Mouse (Mus musculus) spleen, adult 2 months (tissue): Measurements from ENCODE around the gene Sirt4.

Experiments used
- CTCF ChIP-seq: fragments of 200-500 bp; IDR thresholded peaks from 2 replicates; pipeline ENCODE4 v1.5.1; 2011; ENCODE audit warnings: mild to moderate bottlenecking, inconsistent platforms; ENCODE audit not compliant: insufficient read depth, insufficient read length, insufficient replicate concordance; ENCODE audit errors: extremely low read depth
- POLR2A ChIP-seq: fragments of 200-500 bp; IDR thresholded peaks from 2 replicates; pipeline ENCODE4 v1.6.1; 2011; ENCODE audit warnings: low read depth, low read length, inconsistent platforms

DNA sequence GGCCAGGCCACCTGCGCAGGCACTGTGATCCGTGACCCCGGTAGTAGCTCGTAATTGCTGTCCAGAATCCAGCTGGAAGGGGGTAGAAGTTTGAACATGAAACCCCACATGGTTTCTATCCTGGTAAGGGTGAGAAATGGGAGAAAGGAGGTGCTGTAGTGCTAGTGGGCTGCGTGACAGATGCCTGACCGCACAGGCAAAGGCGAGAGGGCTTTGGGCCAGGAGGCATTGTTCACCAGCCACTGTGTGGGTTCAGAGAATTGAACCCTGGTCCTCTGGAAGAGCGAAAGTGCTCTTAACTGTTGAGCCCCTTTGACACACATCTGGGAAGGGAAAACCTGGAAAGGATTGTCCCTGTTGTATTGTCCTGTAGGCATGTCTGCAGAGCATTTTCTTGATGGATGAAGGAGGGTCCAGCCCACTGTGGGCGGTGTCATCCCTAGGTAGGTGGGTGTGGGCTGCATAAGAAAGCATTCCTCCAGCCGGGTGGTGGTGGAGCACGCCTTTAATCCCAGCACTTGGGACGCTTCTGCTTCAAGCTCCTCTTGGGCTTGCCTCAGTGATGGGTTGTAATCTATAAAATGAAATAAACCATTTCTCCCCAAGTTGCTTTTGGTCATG, 8.3 kb downstream of the Sirt4 start:
- no peak for TF ChIP-seq CTCF
- TF ChIP-seq POLR2A, result no peak
